Mouse (Mus musculus): ENCODE data around the gene Gm2000. TPM values are rescaled to one million over a fixed set of nuclear protein-coding genes. Genes with fewer than 3 reads are reported as not detected.

The Gm2000 gene
- 350 and 385 TPM in 2 replicates for total RNA-seq (2012; rRNA removed)

DNA sequence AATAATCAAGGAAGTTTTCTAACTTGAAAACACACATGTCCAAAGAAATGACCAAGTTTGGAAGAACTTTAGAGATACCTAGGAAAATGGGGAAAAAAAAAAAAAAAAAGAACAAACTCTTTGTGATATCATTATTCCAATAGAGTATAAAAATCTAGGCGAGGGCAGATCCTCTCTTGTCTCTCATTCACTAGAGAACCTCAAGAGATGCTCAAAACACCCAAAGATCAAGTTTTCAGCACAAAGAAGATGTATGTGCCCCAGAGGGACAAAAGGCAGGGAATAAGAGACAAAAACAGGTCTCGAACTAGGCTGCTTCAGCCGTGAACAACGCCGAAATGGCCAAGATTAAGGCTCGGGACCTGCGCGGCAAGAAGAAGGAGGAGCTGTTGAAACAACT is at the start of gene Gm2000:
Gene Gm2000 (plus strand): TSS at position 301 of the 400 bp plus-strand sequence.
- Histone ChIP-seq H3K4me3 (ENCODE audit: insufficient read depth in 1 of 2, low read depth in 1 of 2, low read length in 2 of 2, poor library complexity in 1 of 2, severe bottlenecking in 1 of 2) (no peak within 1 kb of the TSS), H3K27ac (ENCODE audit: insufficient read depth, low read depth, low read length, poor library complexity, severe bottlenecking) (no peak within 1 kb of the TSS), H3K9ac (ENCODE audit: insufficient read depth, low read depth, low read length, poor library complexity, severe bottlenecking) (no peak within 1 kb of the TSS), H3K4me1 (ENCODE audit: control insufficient read depth in 2 of 2, insufficient read depth in 2 of 2, low read length in 2 of 2, poor library complexity in 1 of 2) (no peaks in the 10 kb centered on the region), H3K36me3 (ENCODE audit: control insufficient read depth, insufficient read depth, low read length, poor library complexity, severe bottlenecking) (no peaks in the 10 kb centered on the region), H3K9me3 (ENCODE audit: control insufficient read depth, insufficient read depth, low read depth, low read length) (no peaks in the 10 kb centered on the region)
- TF ChIP-seq ZC3H11A (IDR thresholded peaks at IDR 0.05; ENCODE audit: borderline replicate concordance, low read depth, low read length) (no peak), MAFK (IDR thresholded peaks at IDR 0.05; ENCODE audit: insufficient read depth, low read depth, low read length) (no peak), HCFC1 (IDR thresholded peaks at IDR 0.05; ENCODE audit: borderline replicate concordance, insufficient read depth, low read length) (no peak), ZNF384 (IDR thresholded peaks at IDR 0.05; ENCODE audit: low read depth, low read length) (no peak), CHD2 (IDR thresholded peaks at IDR 0.05; ENCODE audit: low read depth, low read length) (no peak)
- in situ Hi-C loops (cut with MboI; ENCODE audit: low sequenced_read_pairs in 2 of 2, unreplicated experiment in 2 of 2), result no loop called here
- DNase-seq (ENCODE audit: low read depth, low spot score), result no peak

GRCm38 (mm10) chr1:156323126-156323525 is 42.7 kb upstream of the Gm2000 start:
- Histone ChIP-seq H3K36me3 (ENCODE audit: control insufficient read depth, insufficient read depth, low read length, poor library complexity, severe bottlenecking) (no peaks in the 10 kb centered on the region), H3K27ac (ENCODE audit: insufficient read depth, low read depth, low read length, poor library complexity, severe bottlenecking) (no peak overlapping the region), H3K9me3 (ENCODE audit: control insufficient read depth, insufficient read depth, low read depth, low read length) (no peaks in the 10 kb centered on the region), H3K9ac (ENCODE audit: insufficient read depth, low read depth, low read length, poor library complexity, severe bottlenecking) (no peak overlapping the region), H3K4me3 (ENCODE audit: insufficient read depth in 1 of 2, low read depth in 1 of 2, low read length in 2 of 2, poor library complexity in 1 of 2, severe bottlenecking in 1 of 2) (no peak overlapping the region), H3K4me1 (ENCODE audit: control insufficient read depth in 2 of 2, insufficient read depth in 2 of 2, low read length in 2 of 2, poor library complexity in 1 of 2) (no peaks in the 10 kb centered on the region)
- in situ Hi-C loops (cut with MboI; ENCODE audit: low sequenced_read_pairs in 2 of 2, unreplicated experiment in 2 of 2), result no loop called here
- no peak for DNase-seq (ENCODE audit: low read depth, low spot score)
- TF ChIP-seq CHD2 (IDR thresholded peaks at IDR 0.05; ENCODE audit: low read depth, low read length) (no peak), ZNF384 (IDR thresholded peaks at IDR 0.05; ENCODE audit: low read depth, low read length) (no peak), MAFK (IDR thresholded peaks at IDR 0.05; ENCODE audit: insufficient read depth, low read depth, low read length) (no peak), HCFC1 (IDR thresholded peaks at IDR 0.05; ENCODE audit: borderline replicate concordance, insufficient read depth, low read length) (no peak), ZC3H11A (IDR thresholded peaks at IDR 0.05; ENCODE audit: borderline replicate concordance, low read depth, low read length) (no peak)

DNA sequence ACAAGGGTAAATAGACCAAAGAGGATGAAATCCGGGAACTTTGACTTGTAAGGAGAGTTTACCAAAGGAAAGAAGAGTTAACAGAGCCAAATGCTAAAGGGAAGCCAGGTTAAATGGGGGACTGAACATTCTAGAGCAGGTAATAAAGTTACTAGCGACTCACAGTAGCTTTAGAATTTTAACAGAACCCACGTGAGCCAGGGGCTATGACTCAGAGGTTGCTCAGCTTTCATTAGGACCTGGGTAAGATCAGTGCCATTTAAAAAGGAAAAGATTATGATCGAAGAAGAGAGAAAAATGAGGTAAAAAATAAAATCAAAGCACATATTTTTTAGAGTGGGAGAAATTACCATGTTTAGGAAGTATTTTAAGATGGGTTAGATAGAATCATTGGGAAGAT is 25.0 kb upstream of the Gm2000 start:
- Histone ChIP-seq H3K4me3 (ENCODE audit: insufficient read depth in 1 of 2, low read depth in 1 of 2, low read length in 2 of 2, poor library complexity in 1 of 2, severe bottlenecking in 1 of 2) (no peak overlapping the region), H3K27ac (ENCODE audit: insufficient read depth, low read depth, low read length, poor library complexity, severe bottlenecking) (no peak overlapping the region), H3K4me1 (ENCODE audit: control insufficient read depth in 2 of 2, insufficient read depth in 2 of 2, low read length in 2 of 2, poor library complexity in 1 of 2) (no peaks in the 10 kb centered on the region), H3K9ac (ENCODE audit: insufficient read depth, low read depth, low read length, poor library complexity, severe bottlenecking) (no peak overlapping the region), H3K9me3 (ENCODE audit: control insufficient read depth, insufficient read depth, low read depth, low read length) (no peaks in the 10 kb centered on the region), H3K36me3 (ENCODE audit: control insufficient read depth, insufficient read depth, low read length, poor library complexity, severe bottlenecking) (no peaks in the 10 kb centered on the region)
- TF ChIP-seq CHD2 (IDR thresholded peaks at IDR 0.05; ENCODE audit: low read depth, low read length), result no peak
- TF ChIP-seq ZC3H11A (IDR thresholded peaks at IDR 0.05; ENCODE audit: borderline replicate concordance, low read depth, low read length), result no peak
- no peak for TF ChIP-seq MAFK (IDR thresholded peaks at IDR 0.05; ENCODE audit: insufficient read depth, low read depth, low read length)
- no peak for TF ChIP-seq ZNF384 (IDR thresholded peaks at IDR 0.05; ENCODE audit: low read depth, low read length)
- no peak for TF ChIP-seq HCFC1 (IDR thresholded peaks at IDR 0.05; ENCODE audit: borderline replicate concordance, insufficient read depth, low read length)
- in situ Hi-C loops (cut with MboI; ENCODE audit: low sequenced_read_pairs in 2 of 2, unreplicated experiment in 2 of 2), result no loop called here
- DNase-seq (ENCODE audit: low read depth, low spot score), result no peak

GRCm38 (mm10) chr1:156344433-156344832 is 21.4 kb upstream of the Gm2000 start:
- no peaks in the 10 kb centered on the region for H3K4me1 ChIP-seq (ENCODE audit: control insufficient read depth in 2 of 2, insufficient read depth in 2 of 2, low read length in 2 of 2, poor library complexity in 1 of 2)
- H3K9ac ChIP-seq (ENCODE audit: insufficient read depth, low read depth, low read length, poor library complexity, severe bottlenecking), result no peak overlapping the region
- no peak overlapping the region for H3K4me3 ChIP-seq (ENCODE audit: insufficient read depth in 1 of 2, low read depth in 1 of 2, low read length in 2 of 2, poor library complexity in 1 of 2, severe bottlenecking in 1 of 2)
- no peak for DNase-seq (ENCODE audit: low read depth, low spot score)
- TF ChIP-seq ZC3H11A (IDR thresholded peaks at IDR 0.05; ENCODE audit: borderline replicate concordance, low read depth, low read length) (no peak), MAFK (IDR thresholded peaks at IDR 0.05; ENCODE audit: insufficient read depth, low read depth, low read length) (no peak), ZNF384 (IDR thresholded peaks at IDR 0.05; ENCODE audit: low read depth, low read length) (no peak), HCFC1 (IDR thresholded peaks at IDR 0.05; ENCODE audit: borderline replicate concordance, insufficient read depth, low read length) (no peak), CHD2 (IDR thresholded peaks at IDR 0.05; ENCODE audit: low read depth, low read length) (no peak)
- no peaks in the 10 kb centered on the region for H3K9me3 ChIP-seq (ENCODE audit: control insufficient read depth, insufficient read depth, low read depth, low read length)
- no peaks in the 10 kb centered on the region for H3K36me3 ChIP-seq (ENCODE audit: control insufficient read depth, insufficient read depth, low read length, poor library complexity, severe bottlenecking)
- no peak overlapping the region for H3K27ac ChIP-seq (ENCODE audit: insufficient read depth, low read depth, low read length, poor library complexity, severe bottlenecking)
- in situ Hi-C loops (cut with MboI; ENCODE audit: low sequenced_read_pairs in 2 of 2, unreplicated experiment in 2 of 2), result no loop called here

DNA sequence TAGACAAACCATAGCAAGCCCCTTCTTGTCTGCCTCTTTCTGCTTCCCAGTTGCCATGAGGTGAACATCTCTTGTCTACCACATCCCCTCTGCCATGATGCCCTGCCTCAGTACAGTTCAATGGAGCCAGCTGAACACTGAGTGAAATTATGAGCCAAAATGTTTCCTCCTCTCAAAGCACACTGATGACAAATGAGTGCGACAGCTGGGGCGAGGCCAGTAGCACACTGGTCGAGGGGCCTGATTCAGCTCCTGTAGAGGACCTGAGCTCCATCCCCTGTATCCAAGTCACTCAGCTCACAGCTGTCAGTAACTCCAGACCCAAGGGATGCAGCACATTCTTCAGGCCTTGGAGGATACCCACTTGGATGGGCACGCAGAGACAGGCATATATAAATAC is 20.2 kb upstream of the Gm2000 start:
- H3K27ac ChIP-seq (ENCODE audit: insufficient read depth, low read depth, low read length, poor library complexity, severe bottlenecking), result no peak overlapping the region
- no peak overlapping the region for H3K9ac ChIP-seq (ENCODE audit: insufficient read depth, low read depth, low read length, poor library complexity, severe bottlenecking)
- in situ Hi-C loops (cut with MboI; ENCODE audit: low sequenced_read_pairs in 2 of 2, unreplicated experiment in 2 of 2), result no loop called here
- H3K36me3 ChIP-seq (ENCODE audit: control insufficient read depth, insufficient read depth, low read length, poor library complexity, severe bottlenecking), result no peaks in the 10 kb centered on the region
- H3K4me3 ChIP-seq (ENCODE audit: insufficient read depth in 1 of 2, low read depth in 1 of 2, low read length in 2 of 2, poor library complexity in 1 of 2, severe bottlenecking in 1 of 2), result no peak overlapping the region
- no peaks in the 10 kb centered on the region for H3K4me1 ChIP-seq (ENCODE audit: control insufficient read depth in 2 of 2, insufficient read depth in 2 of 2, low read length in 2 of 2, poor library complexity in 1 of 2)
- DNase-seq (ENCODE audit: low read depth, low spot score), result no peak
- no peaks in the 10 kb centered on the region for H3K9me3 ChIP-seq (ENCODE audit: control insufficient read depth, insufficient read depth, low read depth, low read length)
- TF ChIP-seq ZC3H11A (IDR thresholded peaks at IDR 0.05; ENCODE audit: borderline replicate concordance, low read depth, low read length) (no peak), ZNF384 (IDR thresholded peaks at IDR 0.05; ENCODE audit: low read depth, low read length) (no peak), MAFK (IDR thresholded peaks at IDR 0.05; ENCODE audit: insufficient read depth, low read depth, low read length) (no peak), HCFC1 (IDR thresholded peaks at IDR 0.05; ENCODE audit: borderline replicate concordance, insufficient read depth, low read length) (no peak), CHD2 (IDR thresholded peaks at IDR 0.05; ENCODE audit: low read depth, low read length) (no peak)

All from ES-E14 (cell line).